Comparison of ENCODE assay signal across 31 mouse cellular contexts in the genomic region with DNA sequence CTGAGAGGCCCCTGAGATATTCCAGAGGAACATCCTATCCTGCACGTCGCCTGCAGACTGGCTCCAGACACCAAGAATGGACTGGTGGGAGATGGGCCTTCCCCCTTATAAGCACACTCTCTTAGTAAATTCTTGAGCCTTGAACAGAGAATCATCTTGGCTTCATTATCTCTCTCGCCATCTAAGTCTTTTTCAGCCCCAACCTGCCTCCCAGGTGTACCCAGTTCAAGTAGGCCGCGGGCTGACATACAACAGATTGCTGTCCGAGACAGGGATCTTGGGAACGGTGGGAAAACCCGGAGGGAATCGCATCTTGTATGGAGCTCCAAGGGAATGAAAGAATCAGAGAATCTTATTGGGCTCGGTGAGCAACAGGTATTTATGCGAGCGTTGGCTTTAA.
A peak's percentile ranks its signal among the peaks of the same experiment; 100 is the strongest.
DNase-seq lines count a peak whose midpoint lies in the region; ATAC-seq lines count a peak whose summit lies in the region.
"Had no signal": no experiment of that assay in that cellular context is flagged by ENCODE, and none has a peak within 500 bp of the region (broad histone marks: within the 10 kb centered on the region; RNA-seq: fewer than 3 reads in every experiment).

No protein-coding gene starts in this region.

- H3K36me3 ChIP-seq in midbrain, embryonic 11.5 days (ENCODE audit: control insufficient read depth, insufficient read depth, low read length), result no peaks in the 10 kb centered on the region
- H3K36me3 ChIP-seq in midbrain, embryonic 13.5 days, result no peaks in the 10 kb centered on the region
- H3K36me3 ChIP-seq: embryonic facial prominence, embryonic 10.5 days; embryonic facial prominence, embryonic 13.5 days; forebrain, embryonic 12.5 days; forebrain, embryonic 15.5 days; heart, embryonic 12.5 days; heart, embryonic 15.5 days had no signal

- no peak overlapping the region for H3K4me2 ChIP-seq in midbrain, embryonic 11.5 days
- H3K4me2 ChIP-seq in midbrain, embryonic 13.5 days (replicated peaks), result no peak overlapping the region
- H3K4me2 ChIP-seq: embryonic facial prominence, embryonic 13.5 days; forebrain, embryonic 12.5 days; forebrain, embryonic 15.5 days; heart, embryonic 12.5 days; heart, embryonic 15.5 days; hindbrain, embryonic 14.5 days had no signal

- no peak overlapping the region for H3K27ac ChIP-seq in midbrain, embryonic 11.5 days (ENCODE audit: low read depth, low read length)
- H3K27ac ChIP-seq in midbrain, embryonic 13.5 days, result no peak overlapping the region
- H3K27ac ChIP-seq: embryonic facial prominence, embryonic 10.5 days; embryonic facial prominence, embryonic 13.5 days; forebrain, embryonic 12.5 days; forebrain, embryonic 15.5 days; heart, embryonic 15.5 days; hindbrain, embryonic 14.5 days; hindbrain, postnatal 0 days had no signal

- H3K9me3 ChIP-seq in midbrain, embryonic 11.5 days (ENCODE audit: control insufficient read depth, low read length), result no peaks in the 10 kb centered on the region
- peaks cover 3% of the 10 kb centered on the region; the same call in 1 of the 2 replicates for H3K9me3 ChIP-seq in midbrain, embryonic 13.5 days
- H3K9me3 ChIP-seq: embryonic facial prominence, embryonic 10.5 days; forebrain, embryonic 12.5 days; forebrain, embryonic 15.5 days; heart, embryonic 15.5 days had no signal

- H3K27me3 ChIP-seq in midbrain, embryonic 11.5 days (ENCODE audit: control insufficient read depth, insufficient read depth, low read length), result no peaks in the 10 kb centered on the region
- no peaks in the 10 kb centered on the region for H3K27me3 ChIP-seq in midbrain, embryonic 13.5 days
- H3K27me3 ChIP-seq: embryonic facial prominence, embryonic 13.5 days; forebrain, embryonic 12.5 days; forebrain, embryonic 15.5 days; heart, embryonic 12.5 days; heart, embryonic 15.5 days had no signal

- no peaks in the 10 kb centered on the region; the same call in 1 of the 2 replicates for H3K4me1 ChIP-seq in midbrain, embryonic 11.5 days (ENCODE audit: control insufficient read depth, insufficient read depth, low read length)
- H3K4me1 ChIP-seq in midbrain, embryonic 13.5 days (replicated peaks), result no peaks in the 10 kb centered on the region
- H3K4me1 ChIP-seq: embryonic facial prominence, embryonic 10.5 days; embryonic facial prominence, embryonic 13.5 days; forebrain, embryonic 12.5 days; forebrain, embryonic 15.5 days; heart, embryonic 12.5 days; heart, embryonic 15.5 days had no signal

- no peak overlapping the region for H3K4me3 ChIP-seq in midbrain, embryonic 11.5 days (ENCODE audit: low read depth, low read length)
- no peak overlapping the region for H3K4me3 ChIP-seq in midbrain, embryonic 13.5 days (replicated peaks)
- H3K4me3 ChIP-seq: embryonic facial prominence, embryonic 10.5 days; embryonic facial prominence, embryonic 13.5 days; erythroblast, embryonic 14.5 days; forebrain, embryonic 12.5 days; forebrain, embryonic 15.5 days; heart, embryonic 12.5 days; heart, embryonic 15.5 days had no signal

- 73% methylated on average over 12 of the region's 12 CpGs for WGBS in midbrain, embryonic 11.5 days
- 66% methylated on average over 12 of the region's 12 CpGs for WGBS in midbrain, embryonic 13.5 days

- ATAC-seq in midbrain, embryonic 11.5 days (ENCODE audit: low FRiP score), result no peak
- no peak for ATAC-seq in midbrain, embryonic 13.5 days
- no peak for ATAC-seq in cerebellum, adult (ENCODE audit: insufficient number of reproducible peaks, low FRiP score, low TSS enrichment)
- ATAC-seq: activated CD4-positive, CD25-positive, alpha-beta regulatory T cell, adult 4 months; forebrain, embryonic 15.5 days; hindbrain, postnatal 0 days; inflammation-experienced regulatory T-cells, adult 6 months; intestine, embryonic 16.5 days had no signal

- DNase-seq in midbrain, embryonic 11.5 days (ENCODE audit: low spot score, missing footprints), result peak; percentile 82
- peak; percentile 52 for DNase-seq in ES-CJ7 (ENCODE audit: low read depth, low spot score)
- DNase-seq in WW6 (ENCODE audit: low read depth, low spot score), result peak; percentile 22
- DNase-seq in urinary bladder, postnatal 14 days (ENCODE audit: low spot score), result no peak
- DNase-seq in adrenal gland, postnatal 36 days, result no peak
- DNase-seq: adrenal gland, adult 8-10 months; adrenal gland, postnatal 25 days; B cell, adult 2 months; cerebellum, adult 11 months; cerebellum, adult 2 months; cerebellum, postnatal 10 days; cerebellum, postnatal 36 days; embryo, embryonic 11 days; gastrocnemius, postnatal 25 days; heart, adult 18-20 months; heart, postnatal 10 days; heart, postnatal 36 days had no signal

- H3K9ac ChIP-seq in midbrain, embryonic 11.5 days (ENCODE audit: low read length), result no peak overlapping the region
- H3K9ac ChIP-seq in midbrain, embryonic 13.5 days (replicated peaks), result no peak overlapping the region
- H3K9ac ChIP-seq: embryonic facial prominence, embryonic 13.5 days; forebrain, embryonic 12.5 days; forebrain, embryonic 15.5 days; heart, embryonic 12.5 days; heart, embryonic 15.5 days; hindbrain, embryonic 14.5 days had no signal

Comparison
In these comparisons a context has a peak if more than half of its experiments do, and no peak if none do; other contexts are left out.
1. DNase-seq: peak in midbrain, embryonic 11.5 days (single experiment), ES-CJ7 (single experiment) and WW6 (single experiment); none in urinary bladder, postnatal 14 days (single experiment) and adrenal gland, postnatal 36 days (0 of 2).